Mouse (Mus musculus): ENCODE measurements around the gene Atm. TPM values are rescaled to one million over a fixed set of nuclear protein-coding genes. Genes with fewer than 3 reads are reported as not detected.

Atm gene
- polyA plus RNA-seq, 1 experiment from 2014 or later, result 7.5 TPM

GRCm38 (mm10) chr9:53426726-53427125 lies 109.8 kb downstream of the Atm start:
- Histone ChIP-seq H3K36me3 (ENCODE audit: control insufficient read depth, insufficient read depth, low read length) (no peaks in the 10 kb centered on the region), H3K9ac (ENCODE audit: low read length) (no peak overlapping the region), H3K27me3 (ENCODE audit: control insufficient read depth, insufficient read depth, low read length) (no peaks in the 10 kb centered on the region), H3K4me2 (replicated peaks; ENCODE audit: low read depth) (no peak overlapping the region), H3K27ac (replicated peaks) (no peak overlapping the region), H3K4me1 (replicated peaks; ENCODE audit: control insufficient read depth, insufficient read depth) (no peaks in the 10 kb centered on the region), H3K9me3 (ENCODE audit: control insufficient read depth, low read length) (no peaks in the 10 kb centered on the region), H3K4me3 (ENCODE audit: low read depth, low read length) (no peak overlapping the region)
- DNase-seq (ENCODE audit: low spot score) (no peak), ATAC-seq (ENCODE audit: low FRiP score, low TSS enrichment) (no peak)
- 93% methylated on average over 3 of the region's 3 CpGs for WGBS
- TF ChIP-seq CTCF (IDR thresholded peaks at IDR 0.05; ENCODE audit: low read depth), result no peak
- no peak for TF ChIP-seq EP300 (optimal IDR thresholded peaks at IDR 0.05)

- Histone ChIP-seq H3K36me3 (ENCODE audit: control insufficient read depth, insufficient read depth, low read length) (no peaks in the 10 kb centered on the region), H3K27me3 (ENCODE audit: control insufficient read depth, insufficient read depth, low read length) (no peaks in the 10 kb centered on the region), H3K27ac (replicated peaks) (no peak overlapping the region), H3K4me2 (replicated peaks; ENCODE audit: low read depth) (no peak overlapping the region), H3K9ac (ENCODE audit: low read length) (no peak overlapping the region), H3K4me3 (ENCODE audit: low read depth, low read length) (no peak overlapping the region), H3K9me3 (ENCODE audit: control insufficient read depth, low read length) (no peaks in the 10 kb centered on the region), H3K4me1 (replicated peaks; ENCODE audit: control insufficient read depth, insufficient read depth) (no peaks in the 10 kb centered on the region)
- TF ChIP-seq EP300 (optimal IDR thresholded peaks at IDR 0.05) (no peak), CTCF (IDR thresholded peaks at IDR 0.05; ENCODE audit: low read depth) (no peak)
- ATAC-seq (ENCODE audit: low FRiP score, low TSS enrichment) (no peak), DNase-seq (ENCODE audit: low spot score) (no peak)
- 50% methylated on average over 9 of the region's 9 CpGs for WGBS
Measured at GRCm38 (mm10) chr9:53422133-53422896, 114.2 kb downstream of the Atm start.

GRCm38 (mm10) chr9:53409427-53409826 lies 127.1 kb downstream of the Atm start:
- H3K4me1 ChIP-seq (replicated peaks; ENCODE audit: control insufficient read depth, insufficient read depth), result no peaks in the 10 kb centered on the region
- H3K4me3 ChIP-seq (ENCODE audit: low read depth, low read length), result no peak overlapping the region
- no peaks in the 10 kb centered on the region for H3K36me3 ChIP-seq (ENCODE audit: control insufficient read depth, insufficient read depth, low read length)
- no peak for TF ChIP-seq EP300 (optimal IDR thresholded peaks at IDR 0.05)
- no peak for TF ChIP-seq CTCF (IDR thresholded peaks at IDR 0.05; ENCODE audit: low read depth)
- no peak for DNase-seq (ENCODE audit: low spot score)
- H3K27me3 ChIP-seq (ENCODE audit: control insufficient read depth, insufficient read depth, low read length), result no peaks in the 10 kb centered on the region
- no peaks in the 10 kb centered on the region for H3K9me3 ChIP-seq (ENCODE audit: control insufficient read depth, low read length)
- no peak overlapping the region for H3K9ac ChIP-seq (ENCODE audit: low read length)
- 66% methylated on average over 3 of the region's 3 CpGs for WGBS
- H3K27ac ChIP-seq (replicated peaks), result peak overlapping the region; percentile 31; the same call in 1 of the 2 replicates
- no peak overlapping the region for H3K4me2 ChIP-seq (replicated peaks; ENCODE audit: low read depth)
- no peak for ATAC-seq (ENCODE audit: low FRiP score, low TSS enrichment)

GRCm38 (mm10) chr9:53408953-53409361 lies 127.6 kb downstream of the Atm start:
- ATAC-seq (ENCODE audit: low FRiP score, low TSS enrichment) (peak; percentile 69), DNase-seq (ENCODE audit: low spot score) (no peak)
- no peak overlapping the region for H3K9ac ChIP-seq (ENCODE audit: low read length)
- H3K9me3 ChIP-seq (ENCODE audit: control insufficient read depth, low read length), result no peaks in the 10 kb centered on the region
- no peak overlapping the region for H3K4me3 ChIP-seq (ENCODE audit: low read depth, low read length)
- no peaks in the 10 kb centered on the region for H3K4me1 ChIP-seq (replicated peaks; ENCODE audit: control insufficient read depth, insufficient read depth)
- 36% methylated on average over 2 of the region's 2 CpGs for WGBS
- no peak overlapping the region for H3K27ac ChIP-seq (replicated peaks)
- H3K4me2 ChIP-seq (replicated peaks; ENCODE audit: low read depth), result no peak overlapping the region
- no peaks in the 10 kb centered on the region for H3K27me3 ChIP-seq (ENCODE audit: control insufficient read depth, insufficient read depth, low read length)
- TF ChIP-seq EP300 (optimal IDR thresholded peaks at IDR 0.05) (no peak), CTCF (IDR thresholded peaks at IDR 0.05; ENCODE audit: low read depth) (no peak)
- H3K36me3 ChIP-seq (ENCODE audit: control insufficient read depth, insufficient read depth, low read length), result no peaks in the 10 kb centered on the region

- no peaks in the 10 kb centered on the region for H3K36me3 ChIP-seq (ENCODE audit: control insufficient read depth, insufficient read depth, low read length)
- no peak overlapping the region for H3K4me3 ChIP-seq (ENCODE audit: low read depth, low read length)
- no peak for TF ChIP-seq CTCF (IDR thresholded peaks at IDR 0.05; ENCODE audit: low read depth)
- no peak for DNase-seq (ENCODE audit: low spot score)
- no peaks in the 10 kb centered on the region for H3K27me3 ChIP-seq (ENCODE audit: control insufficient read depth, insufficient read depth, low read length)
- ATAC-seq (ENCODE audit: low FRiP score, low TSS enrichment), result peak; percentile 31
- H3K27ac ChIP-seq (replicated peaks), result no peak overlapping the region
- H3K9me3 ChIP-seq (ENCODE audit: control insufficient read depth, low read length), result no peaks in the 10 kb centered on the region
- no peaks in the 10 kb centered on the region for H3K4me1 ChIP-seq (replicated peaks; ENCODE audit: control insufficient read depth, insufficient read depth)
- H3K9ac ChIP-seq (ENCODE audit: low read length), result no peak overlapping the region
- H3K4me2 ChIP-seq (replicated peaks; ENCODE audit: low read depth), result no peak overlapping the region
- WGBS, result 53% methylated on average over 4 of the region's 4 CpGs
Measured at GRCm38 (mm10) chr9:53408548-53408947, 128.0 kb downstream of the Atm start.
